Mouse (Mus musculus): ENCODE measurements at regions not wholly inside any gene's neighbourhood (a gene's known extent, or its start where the extent isn't known, plus 50 kb on each side); places are given as distances from the start of the nearest gene placed in this dataset.
A peak's percentile ranks its signal among the peaks of the same experiment; 100 is the strongest.

GRCm38 (mm10) chr9:50005757-50006576 is 207.2 kb upstream of the Ncam1 start:
- DNase-seq: peak; percentile 75

- no peak for DNase-seq
Observed at GRCm38 (mm10) chr9:50002695-50003094, 204.0 kb upstream of the Ncam1 start.

GRCm38 (mm10) chr9:50000497-50001404 is 202.0 kb upstream of the Ncam1 start:
- DNase-seq: peak; percentile 69

- no peak for DNase-seq
Observed at GRCm38 (mm10) chr9:49999970-50000369, 201.2 kb upstream of the Ncam1 start.

GRCm38 (mm10) chr9:49998101-49998500 is 199.4 kb upstream of the Ncam1 start:
- no peak for DNase-seq

GRCm38 (mm10) chr9:49989464-49990271 is 190.9 kb upstream of the Ncam1 start:
- peak; percentile 93 for DNase-seq

- no peak for DNase-seq
Observed at GRCm38 (mm10) chr9:49988064-49988463, 189.3 kb upstream of the Ncam1 start.

- DNase-seq: no peak
Observed at GRCm38 (mm10) chr9:49987481-49987880, 188.8 kb upstream of the Ncam1 start.

- DNase-seq: peak; percentile 76
Observed at GRCm38 (mm10) chr9:49980344-49981207, 181.9 kb upstream of the Ncam1 start.

GRCm38 (mm10) chr9:49975938-49976671 is 177.4 kb upstream of the Ncam1 start:
- peak; percentile 76 for DNase-seq

- DNase-seq: no peak
Observed at GRCm38 (mm10) chr9:49973974-49974495, 175.3 kb upstream of the Ncam1 start.

- DNase-seq: no peak
Observed at GRCm38 (mm10) chr9:49969429-49969828, 170.7 kb upstream of the Ncam1 start.

- no peak for DNase-seq
Observed at GRCm38 (mm10) chr9:49964666-49965065, 165.9 kb upstream of the Ncam1 start.

- no peak for DNase-seq
Observed at GRCm38 (mm10) chr9:49962561-49963071, 163.9 kb upstream of the Ncam1 start.

- DNase-seq: peak; percentile 63
Observed at GRCm38 (mm10) chr9:49961965-49962364, 163.2 kb upstream of the Ncam1 start.

GRCm38 (mm10) chr9:49961329-49961728 is 162.6 kb upstream of the Ncam1 start:
- no peak for DNase-seq

- no peak for DNase-seq
Observed at GRCm38 (mm10) chr9:49959987-49960386, 161.3 kb upstream of the Ncam1 start.

GRCm38 (mm10) chr9:49958890-49959289 is 160.2 kb upstream of the Ncam1 start:
- no peak for DNase-seq

- no peak for DNase-seq
Observed at GRCm38 (mm10) chr9:49954601-49955000, 155.9 kb upstream of the Ncam1 start.

GRCm38 (mm10) chr9:49950321-49950720 is 151.6 kb upstream of the Ncam1 start:
- DNase-seq: no peak
